ENCODE assay signal across 10 mouse cellular contexts in genomic region chr1:74855156-74855555, GRCm38 (mm10). TPM values are rescaled to one million over a fixed set of nuclear protein-coding genes. Genes with fewer than 3 reads are reported as not detected.
A peak's percentile ranks its signal among the peaks of the same experiment; 100 is the strongest.
DNase-seq lines count a peak whose midpoint lies in the region; ATAC-seq and TF ChIP-seq lines count a peak whose summit lies in the region.
"Had no signal": no experiment of that assay in that cellular context is flagged by ENCODE, and none has a peak within 500 bp of the region (broad histone marks: within the 10 kb centered on the region; RNA-seq: fewer than 3 reads in every experiment).

No protein-coding gene starts in this region.

- peak overlapping the region; percentile 89 for H3K4me3 ChIP-seq in hindbrain, embryonic 14.5 days (replicated peaks; ENCODE audit: low read length)
- H3K4me3 ChIP-seq in midbrain, postnatal 0 days (ENCODE audit: low read depth, low read length), result peak overlapping the region; percentile 99
- H3K4me3 ChIP-seq: erythroblast, embryonic 14.5 days had no signal

- H3K9ac ChIP-seq in hindbrain, embryonic 14.5 days, result peak overlapping the region; percentile 98
- H3K9ac ChIP-seq in midbrain, postnatal 0 days (replicated peaks; ENCODE audit: low read length, poor library complexity, severe bottlenecking), result peak overlapping the region; percentile 95

- ATAC-seq in hindbrain, embryonic 14.5 days (ENCODE audit: low FRiP score), result no peak
- peak; percentile 1; the same call in 1 of the 2 replicates for ATAC-seq in midbrain, postnatal 0 days (ENCODE audit: low FRiP score)
- no peak for ATAC-seq in activated CD4-positive, CD25-positive, alpha-beta regulatory T cell, adult 4 months

- TF ChIP-seq CTCF in midbrain, postnatal 0 days (IDR thresholded peaks at IDR 0.05), result no peak

- H3K27me3 ChIP-seq in hindbrain, embryonic 14.5 days (ENCODE audit: control insufficient read depth, insufficient read depth, low read length), result no peaks in the 10 kb centered on the region
- H3K27me3 ChIP-seq in midbrain, postnatal 0 days (ENCODE audit: insufficient read depth, low read length), result no peaks in the 10 kb centered on the region

- peak overlapping the region; percentile 85 for H3K27ac ChIP-seq in hindbrain, embryonic 14.5 days
- peak overlapping the region; percentile 88 for H3K27ac ChIP-seq in midbrain, postnatal 0 days (ENCODE audit: low read depth, low read length)

- WGBS in hindbrain, embryonic 14.5 days, result 0% methylated on average over 36 of the region's 48 CpGs
- WGBS in midbrain, postnatal 0 days, result 1% methylated on average over 33 of the region's 48 CpGs

- H3K4me1 ChIP-seq in hindbrain, embryonic 14.5 days (replicated peaks; ENCODE audit: control insufficient read depth, insufficient read depth, low read length), result peaks cover 33% of the 10 kb centered on the region
- peaks cover 9% of the 10 kb centered on the region; the same call in 1 of the 2 replicates for H3K4me1 ChIP-seq in midbrain, postnatal 0 days (ENCODE audit: insufficient read depth, low read length)

- H3K9me3 ChIP-seq in hindbrain, embryonic 14.5 days (ENCODE audit: control insufficient read depth, low read length), result no peaks in the 10 kb centered on the region
- H3K9me3 ChIP-seq in midbrain, postnatal 0 days (ENCODE audit: low read length), result no peaks in the 10 kb centered on the region

- H3K4me2 ChIP-seq in hindbrain, embryonic 14.5 days (replicated peaks), result peak overlapping the region; percentile 57
- peak overlapping the region; percentile 69 for H3K4me2 ChIP-seq in midbrain, postnatal 0 days (ENCODE audit: low read depth, low read length, poor library complexity, severe bottlenecking)

- DNase-seq in cerebellum, postnatal 14 days, result peak; percentile 63 to 67
- no peak for DNase-seq in cerebellum, adult 8-10 months
- peak; percentile 5 for DNase-seq in ovary, postnatal 10 days (ENCODE audit: low spot score)
- DNase-seq in ovary, postnatal 14 days (ENCODE audit: low spot score), result no peak
- peak; percentile 24 for DNase-seq in hindbrain, embryonic 14.5 days (ENCODE audit: low spot score)
- DNase-seq in midbrain, postnatal 0 days (ENCODE audit: low spot score), result peak; percentile 12
- no peak for DNase-seq in cerebellum, adult 9-10 months

- H3K36me3 ChIP-seq in hindbrain, embryonic 14.5 days (replicated peaks; ENCODE audit: control insufficient read depth, insufficient read depth), result no peaks in the 10 kb centered on the region
- H3K36me3 ChIP-seq in midbrain, postnatal 0 days (ENCODE audit: insufficient read depth, low read length), result no peaks in the 10 kb centered on the region

RNA-seq across cellular contexts. Expression of gene Cdk5r2, which starts 0.4 kb away (rescaled TPM):
- 23.3 and 27.4 TPM in 2 replicates for polyA plus RNA-seq in hindbrain, embryonic 14.5 days (2014; fragmentation: Nextera tagmentation; extraction: Ambion mirVana)
- total RNA-seq in midbrain, postnatal 0 days (2014; rRNA removed), result 64.0 and 70.2 TPM in 2 replicates
- polyA plus RNA-seq in midbrain, postnatal 0 days (2015; fragmentation: Nextera tagmentation; extraction: Ambion mirVana), result 15.4 and 17.8 TPM in 2 replicates
- not detected for polyA plus RNA-seq in activated CD4-positive, CD25-positive, alpha-beta regulatory T cell, adult 4 months (2017; shearing (Covaris generic))
- polyA plus RNA-seq: erythroblast, embryonic 14.5 days had no signal

RNA-seq across cellular contexts. Expression of gene Fev, which starts 30.1 kb away (rescaled TPM):
- 5.2 and 5.8 TPM in 2 replicates for polyA plus RNA-seq in hindbrain, embryonic 14.5 days (2014; fragmentation: Nextera tagmentation; extraction: Ambion mirVana)
- total RNA-seq in midbrain, postnatal 0 days (2014; rRNA removed), result 3.4 and 3.8 TPM in 2 replicates
- 1.8 and 2.3 TPM in 2 replicates for polyA plus RNA-seq in midbrain, postnatal 0 days (2015; fragmentation: Nextera tagmentation; extraction: Ambion mirVana)
- polyA plus RNA-seq in activated CD4-positive, CD25-positive, alpha-beta regulatory T cell, adult 4 months (2017; shearing (Covaris generic)), result not detected
- polyA plus RNA-seq: C2C12; erythroblast, embryonic 14.5 days had no signal

RNA-seq across cellular contexts. Expression of gene Cryba2, which starts 37.8 kb away (rescaled TPM):
- 2.0 and 2.1 TPM in 2 replicates for polyA plus RNA-seq in hindbrain, embryonic 14.5 days (2014; fragmentation: Nextera tagmentation; extraction: Ambion mirVana)
- not detected in 2 replicates for total RNA-seq in midbrain, postnatal 0 days (2014; rRNA removed)
- polyA plus RNA-seq in midbrain, postnatal 0 days (2015; fragmentation: Nextera tagmentation; extraction: Ambion mirVana), result 0.49 and 0.80 TPM in 2 replicates
- not detected for polyA plus RNA-seq in activated CD4-positive, CD25-positive, alpha-beta regulatory T cell, adult 4 months (2017; shearing (Covaris generic))
- polyA plus RNA-seq: C2C12; erythroblast, embryonic 14.5 days had no signal

Comparison
In these comparisons a context has a peak if more than half of its experiments do, and no peak if none do; other contexts are left out.
1. DNase-seq: peak in cerebellum, postnatal 14 days (2 of 2), ovary, postnatal 10 days (single experiment), hindbrain, embryonic 14.5 days (single experiment) and midbrain, postnatal 0 days (single experiment); none in cerebellum, adult 8-10 months (single experiment), ovary, postnatal 14 days (single experiment) and cerebellum, adult 9-10 months (single experiment).
2. RNA of gene Cdk5r2, which starts 0.4 kb away (polyA plus RNA-seq): 23.3 to 27.4 TPM in hindbrain, embryonic 14.5 days and 15.4 to 17.8 TPM in midbrain, postnatal 0 days; not detected in activated CD4-positive, CD25-positive, alpha-beta regulatory T cell, adult 4 months; every median in the first group is over 10 times any median in the second.